Mouse (Mus musculus) left cerebral cortex, adult 9 months (tissue): ENCODE results near the gene Anxa4.

ENCODE experiments used
- DNase-seq, 2 experiments: peaks; one replicate each; pipeline ENCODE4 v3.0.0; 2022; ENCODE audit warnings: low spot score in 2 of 2

Anxa4 gene

DNA sequence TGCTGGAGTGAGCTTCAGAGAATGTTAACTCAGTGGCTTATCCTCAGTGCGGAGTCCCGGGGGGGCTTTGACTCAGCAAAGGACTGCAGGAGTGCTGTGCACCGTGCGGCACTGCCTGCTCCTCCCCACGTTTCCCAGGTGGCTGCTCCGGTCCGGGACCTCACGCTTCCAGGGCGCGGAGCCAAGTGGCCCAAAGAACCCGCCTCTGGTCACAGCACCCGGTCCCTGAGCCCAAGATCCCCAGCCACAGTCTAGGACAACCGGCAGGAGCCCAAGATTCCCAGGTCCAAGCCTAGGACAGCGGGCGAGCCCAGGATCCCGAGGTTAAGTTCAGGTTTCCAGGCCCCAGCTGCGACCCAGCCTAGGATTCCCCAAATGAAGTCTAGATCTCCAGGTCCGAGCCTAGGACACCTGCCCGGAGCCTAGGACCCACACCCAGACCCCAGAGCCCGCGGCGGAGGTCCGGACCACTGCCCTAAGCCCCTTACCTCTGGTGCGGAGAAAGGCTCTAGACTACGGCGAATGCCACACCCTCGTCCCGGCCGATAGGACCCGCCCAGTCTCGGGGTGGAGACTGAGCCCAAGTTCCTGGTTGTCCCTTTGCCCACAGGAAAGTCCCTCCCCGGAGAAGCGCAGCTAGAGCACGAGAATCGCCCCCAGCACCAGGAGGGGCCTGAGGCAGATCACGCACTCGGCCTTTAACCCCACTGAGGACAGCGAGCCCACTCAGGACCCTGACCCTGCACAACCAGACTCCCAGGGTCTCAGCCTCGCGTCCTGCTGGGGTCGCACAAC lies at the start of gene Anxa4:
Gene Anxa4 (minus strand): TSS at position 564 of the 795 bp plus-strand sequence.
- no peak for DNase-seq

GRCm38 (mm10) chr6:86841949-86842348 lies 48.6 kb upstream of the Anxa4 start:
- no peak for DNase-seq

DNA sequence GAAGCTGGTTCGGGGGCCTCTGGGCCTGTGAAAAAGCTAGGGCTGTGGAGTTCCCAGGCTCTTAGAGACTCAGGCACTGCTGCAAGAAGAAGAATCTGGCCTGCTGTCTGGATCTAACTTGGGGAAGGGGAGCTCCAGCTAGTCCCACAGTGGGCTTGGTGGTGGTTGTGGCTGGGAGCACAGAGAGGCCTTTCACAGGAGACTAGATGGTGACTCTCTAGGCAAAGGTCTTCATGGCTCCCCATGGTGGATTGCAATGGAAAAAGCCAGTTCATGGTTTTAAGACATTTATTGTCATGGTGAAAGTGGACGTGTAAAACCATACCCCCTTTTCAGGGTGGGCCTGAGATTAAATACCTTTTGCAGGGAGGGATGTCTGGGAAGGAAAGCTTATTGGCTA lies 45.7 kb upstream of the Anxa4 start:
- DNase-seq: no peak

GRCm38 (mm10) chr6:86832802-86833502 lies 39.6 kb upstream of the Anxa4 start:
- no peak for DNase-seq

- DNase-seq: no peak
Observed at GRCm38 (mm10) chr6:86830738-86831500, 37.5 kb upstream of the Anxa4 start.

DNA sequence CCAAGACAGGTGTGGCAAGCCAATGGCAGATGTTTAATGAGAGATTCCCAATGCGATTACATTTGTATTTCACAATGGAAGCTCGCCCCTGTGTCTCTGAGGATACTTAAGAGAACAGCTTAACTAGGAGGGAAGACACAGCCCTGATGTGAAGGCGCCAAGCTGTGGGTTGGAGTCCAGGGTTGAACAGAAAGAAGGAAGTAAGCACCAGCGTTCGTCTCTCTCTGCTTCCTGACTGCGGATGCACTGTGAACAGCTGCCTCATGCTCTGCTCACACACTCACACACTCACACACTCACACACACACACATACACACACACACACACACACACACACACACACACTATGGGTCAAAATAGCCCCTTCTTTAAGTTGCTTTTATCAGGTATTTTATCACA lies 36.4 kb upstream of the Anxa4 start:
- DNase-seq: no peak

DNA sequence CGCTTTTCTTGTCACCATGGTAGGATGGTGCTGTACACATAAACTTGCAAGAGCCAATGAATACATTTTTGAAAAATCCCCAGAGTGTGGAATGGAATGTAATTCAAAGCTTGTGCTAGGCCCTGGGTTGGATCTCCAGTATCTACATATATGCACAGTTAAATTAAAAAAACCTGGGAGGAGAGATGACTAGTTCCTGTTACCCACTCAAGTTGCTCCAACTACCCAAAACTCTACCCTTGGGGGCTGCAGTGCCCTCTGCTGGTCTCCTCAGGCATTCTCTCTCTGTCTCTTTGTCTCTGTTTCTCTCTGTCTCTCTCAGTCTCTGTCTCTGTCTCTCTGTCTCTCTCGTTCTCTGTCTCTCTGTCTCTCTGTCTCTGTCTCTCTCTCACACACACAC lies 34.0 kb upstream of the Anxa4 start:
- DNase-seq: no peak

DNA sequence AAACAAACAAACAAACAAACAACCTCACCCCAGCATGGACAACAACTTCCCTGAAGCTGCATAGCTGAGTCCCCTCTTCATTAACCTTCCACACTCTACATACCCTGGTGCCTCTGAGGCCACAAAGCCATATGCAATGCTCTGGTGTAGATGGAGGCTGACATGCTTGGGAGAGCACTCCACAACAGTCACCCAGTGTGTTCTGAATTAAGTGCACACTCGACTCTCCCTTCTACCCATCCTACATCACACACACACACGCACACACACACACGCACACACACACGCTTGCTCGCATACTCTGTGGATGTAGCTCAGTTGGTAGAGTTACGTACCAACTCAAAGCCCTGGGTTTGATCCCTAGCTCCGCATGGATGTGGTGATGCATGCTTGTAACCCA lies 31.0 kb upstream of the Anxa4 start:
- no peak for DNase-seq

DNA sequence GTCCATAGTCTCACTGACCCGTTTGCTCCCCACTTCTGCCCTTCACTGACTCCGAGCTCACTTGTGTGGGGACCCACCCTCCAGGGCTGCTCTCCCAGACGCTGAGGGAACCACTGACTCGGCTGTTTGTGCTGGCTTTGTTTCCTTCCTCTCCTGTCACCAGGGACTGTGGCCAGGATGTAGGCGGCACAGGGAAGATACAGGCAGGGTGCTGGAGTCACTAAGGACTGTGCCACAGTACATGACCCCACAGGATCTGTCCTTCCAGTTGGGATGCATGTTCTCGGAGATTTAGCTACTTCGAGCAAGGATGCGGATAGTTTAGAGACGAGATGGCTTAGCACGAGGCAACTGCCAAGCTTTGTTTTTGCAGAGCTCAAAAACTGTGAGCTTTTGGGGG lies 30.4 kb upstream of the Anxa4 start:
- no peak for DNase-seq

- DNase-seq: no peak
Observed at GRCm38 (mm10) chr6:86823051-86823431, 29.7 kb upstream of the Anxa4 start.

DNA sequence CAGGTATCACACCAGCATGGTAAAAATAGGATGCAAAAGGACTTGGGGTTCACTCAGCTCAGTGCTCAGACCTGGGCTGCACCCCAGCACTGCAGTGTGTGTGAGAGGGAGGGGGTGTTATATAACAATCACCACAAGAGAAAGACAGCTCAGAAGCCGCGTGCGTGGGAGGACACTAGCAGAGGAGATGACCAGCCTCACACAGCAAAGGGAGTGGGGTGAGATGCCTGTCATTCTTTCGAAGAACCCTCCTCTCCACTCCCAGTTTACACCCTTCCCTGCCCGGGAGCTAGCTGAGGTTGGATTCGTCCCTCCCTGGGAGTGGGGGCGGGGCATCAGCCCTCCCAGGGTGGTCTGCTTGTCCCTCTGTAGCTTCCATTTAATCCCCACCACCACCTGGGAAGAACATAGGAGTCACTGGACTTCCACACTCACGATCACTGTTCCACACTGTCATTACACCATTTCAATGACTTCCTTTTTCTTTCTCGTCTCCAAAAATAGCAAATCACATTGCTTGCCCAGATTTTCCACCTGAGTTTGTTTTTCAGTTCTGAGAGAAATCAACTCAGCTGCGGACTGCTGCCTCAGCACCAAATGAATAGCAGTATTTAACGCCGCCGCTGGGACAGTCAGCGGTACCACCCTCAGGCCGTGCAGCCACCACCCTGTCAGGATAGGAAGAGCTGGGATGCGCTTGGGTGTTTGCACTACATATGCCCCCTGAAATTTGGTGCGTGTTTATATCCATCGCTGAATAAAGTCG lies 29.1 kb upstream of the Anxa4 start:
- DNase-seq: peak; percentile 87 to 90

GRCm38 (mm10) chr6:86820690-86821089 lies 27.3 kb upstream of the Anxa4 start:
- DNase-seq: no peak

- no peak for DNase-seq
Observed at GRCm38 (mm10) chr6:86819926-86820325, 26.5 kb upstream of the Anxa4 start.

GRCm38 (mm10) chr6:86818914-86819313 lies 25.5 kb upstream of the Anxa4 start:
- DNase-seq: peak in 1 of 2 experiments; percentile 47

GRCm38 (mm10) chr6:86816586-86816985 lies 23.2 kb upstream of the Anxa4 start:
- DNase-seq: no peak

GRCm38 (mm10) chr6:86815436-86815835 lies 22.1 kb upstream of the Anxa4 start:
- no peak for DNase-seq

GRCm38 (mm10) chr6:86814926-86815325 lies 21.5 kb upstream of the Anxa4 start:
- no peak for DNase-seq

DNA sequence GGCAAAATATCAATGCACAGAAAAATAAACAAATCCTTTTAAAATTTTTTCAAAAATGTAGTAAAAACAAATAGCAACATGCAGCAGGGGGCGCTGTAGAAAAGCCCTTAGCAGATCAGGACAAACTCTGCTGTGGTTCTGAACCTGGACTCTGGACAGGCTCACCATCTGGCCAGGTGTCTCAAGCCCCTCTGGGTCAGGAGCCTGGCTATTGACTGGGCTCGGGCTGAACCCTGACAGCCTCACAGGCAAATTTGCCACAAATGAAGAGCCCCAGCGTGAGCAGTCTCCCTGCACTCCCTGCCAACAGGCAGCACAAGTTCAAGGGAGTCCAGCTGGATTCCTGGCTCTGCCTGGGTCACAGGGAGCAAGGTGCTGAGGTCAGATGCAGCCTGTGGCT lies 20.0 kb upstream of the Anxa4 start:
- DNase-seq: peak in 1 of 2 experiments; percentile 62

- DNase-seq: no peak
Observed at GRCm38 (mm10) chr6:86812919-86813318, 19.5 kb upstream of the Anxa4 start.

DNA sequence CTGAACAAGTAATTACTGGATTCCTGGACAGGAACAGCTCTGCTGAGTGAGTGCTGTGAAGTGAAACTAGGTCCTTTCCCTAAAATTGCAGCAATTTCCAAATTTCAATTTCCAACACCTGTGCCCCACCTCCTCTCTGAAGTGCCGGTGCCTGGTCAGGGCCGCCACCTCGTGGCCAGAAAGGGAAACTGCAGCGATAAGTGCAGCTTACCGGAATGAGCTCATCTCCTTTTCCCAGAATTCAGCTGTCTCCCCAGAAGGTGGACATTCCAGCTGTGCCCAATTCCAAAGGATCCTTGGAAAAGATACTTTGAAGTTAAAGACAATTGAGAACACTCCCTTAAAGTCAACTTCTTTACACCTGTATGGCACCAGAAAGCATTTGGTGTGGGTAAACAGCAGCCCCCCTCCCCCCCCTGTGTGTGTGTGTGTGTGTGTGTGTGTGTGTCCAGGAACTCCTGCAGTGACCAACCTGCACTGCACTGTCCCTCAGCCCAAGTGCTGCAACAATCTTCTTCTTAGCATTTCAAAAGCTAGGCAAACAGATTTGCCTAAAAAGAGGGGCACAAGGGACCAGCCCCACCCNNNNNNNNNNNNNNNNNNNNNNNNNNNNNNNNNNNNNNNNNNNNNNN lies 13.2 kb upstream of the Anxa4 start:
- peak in 1 of 2 experiments; percentile 83 for DNase-seq

GRCm38 (mm10) chr6:86804646-86805045 lies 11.3 kb upstream of the Anxa4 start:
- no peak for DNase-seq
